Mouse (Mus musculus) G1E-ER4 (cell line): ENCODE results near the gene Tas2r110. TPM values are rescaled to one million over a fixed set of nuclear protein-coding genes. Genes with fewer than 3 reads are reported as not detected.

Source experiments
- GATA1 ChIP-seq: IDR thresholded peaks from one replicate; pipeline ENCODE4 v1.8.0; 2012; ENCODE audit warnings: low read length, inconsistent platforms
- polyA plus RNA-seq: library from polyadenylated mRNA; stranded (reverse); fragments of >175 nt; gene quantifications from 2 replicates; pipeline ENCODE4 v1.2.3, GENCODE M21; 2012

Tas2r110 gene
- not detected in 2 replicates for polyA plus RNA-seq

- no peak for TF ChIP-seq GATA1
Observed at GRCm38 (mm10) chr6:132867708-132868107, at the start of gene Tas2r110. Gene Tas2r110, plus strand, starts transcription at chr6:132868008.

- TF ChIP-seq GATA1: no peak
Observed at GRCm38 (mm10) chr6:132846842-132847241, 21.0 kb upstream of the Tas2r110 start, which contains the start of gene Tas2r123. Gene Tas2r123, plus strand, starts transcription at chr6:132847142.

GRCm38 (mm10) chr6:132855138-132855537 lies 12.7 kb upstream of the Tas2r110 start, which contains the start of gene Tas2r116:
Gene Tas2r116, plus strand, starts transcription at chr6:132855438.
- TF ChIP-seq GATA1: no peak

GRCm38 (mm10) chr6:132892711-132893110 lies 24.9 kb downstream of the Tas2r110 start, which contains the start of gene Tas2r113:
Gene Tas2r113, plus strand, starts transcription at chr6:132893011.
- no peak for TF ChIP-seq GATA1

GRCm38 (mm10) chr6:132909351-132909750 lies 41.5 kb downstream of the Tas2r110 start, which contains the start of gene Tas2r125:
Gene Tas2r125, plus strand, starts transcription at chr6:132909651.
- TF ChIP-seq GATA1: no peak

Other genes starting within 250 kb of the Tas2r110 start
- gene A630073D07Rik, start 216.5 kb upstream of the Tas2r110 start, polyA plus RNA-seq: not detected in 2 replicates
- gene Tas2r120, start 211.1 kb upstream of the Tas2r110 start, polyA plus RNA-seq: not detected in 2 replicates
- gene Tas2r121, start 167.0 kb upstream of the Tas2r110 start, polyA plus RNA-seq: not detected in 2 replicates
- not detected in 2 replicates for gene Tas2r122, start 156.1 kb upstream of the Tas2r110 start, polyA plus RNA-seq
- gene Tas2r115, start 130.0 kb upstream of the Tas2r110 start, polyA plus RNA-seq: not detected in 2 replicates
- not detected in 2 replicates for gene Tas2r124, start 113.3 kb upstream of the Tas2r110 start, polyA plus RNA-seq
- not detected in 2 replicates for gene Tas2r102, start 105.9 kb upstream of the Tas2r110 start, polyA plus RNA-seq
- gene Tas2r136, start 89.8 kb upstream of the Tas2r110 start, polyA plus RNA-seq: not detected in 2 replicates
- gene Tas2r117, start 65.2 kb upstream of the Tas2r110 start, polyA plus RNA-seq: not detected in 2 replicates
- gene Tas2r123, start 20.9 kb upstream of the Tas2r110 start, polyA plus RNA-seq: not detected in 2 replicates
- gene Tas2r116, start 12.6 kb upstream of the Tas2r110 start, polyA plus RNA-seq: not detected in 2 replicates
- gene Tas2r113, start 25.0 kb downstream of the Tas2r110 start, polyA plus RNA-seq: not detected in 2 replicates
- gene Tas2r125, start 41.6 kb downstream of the Tas2r110 start, polyA plus RNA-seq: not detected in 2 replicates
- gene Tas2r129, start 83.1 kb downstream of the Tas2r110 start, polyA plus RNA-seq: not detected in 2 replicates
- gene Tas2r131, start 89.9 kb downstream of the Tas2r110 start, polyA plus RNA-seq: not detected in 2 replicates
- not detected in 2 replicates for gene Tas2r109, start 113.0 kb downstream of the Tas2r110 start, polyA plus RNA-seq
- not detected in 2 replicates for gene Tas2r103, start 169.1 kb downstream of the Tas2r110 start, polyA plus RNA-seq
- gene Tas2r140, start 187.8 kb downstream of the Tas2r110 start, polyA plus RNA-seq: not detected in 2 replicates
- gene Smim10l1, start 236.9 kb downstream of the Tas2r110 start, polyA plus RNA-seq: 63.3 and 86.0 TPM in 2 replicates